Mouse (Mus musculus): ENCODE measurements around the gene Slc24a2. TPM values are rescaled to one million over a fixed set of nuclear protein-coding genes. Genes with fewer than 3 reads are reported as not detected.

Slc24a2 gene
- polyA plus RNA-seq, 2 experiments, result 0.62 to 1.3 TPM

- H3K4me1 ChIP-seq (ENCODE audit: control insufficient read depth, insufficient read depth, low read length), result no peaks in the 10 kb centered on the region
- no peak overlapping the region for H3K9ac ChIP-seq (ENCODE audit: low read depth, low read length, severe bottlenecking)
- H3K27me3 ChIP-seq (ENCODE audit: control insufficient read depth, insufficient read depth, low read length), result no peaks in the 10 kb centered on the region
- H3K4me3 ChIP-seq (replicated peaks; ENCODE audit: low read length), result no peak overlapping the region
- no peak overlapping the region for H3K4me2 ChIP-seq (replicated peaks; ENCODE audit: low read depth, low read length, severe bottlenecking)
- no peak for DNase-seq (ENCODE audit: low spot score)
- 72% methylated on average over 7 of the region's 7 CpGs for WGBS
- no peak overlapping the region for H3K27ac ChIP-seq (replicated peaks; ENCODE audit: low read depth, low read length)
- H3K9me3 ChIP-seq (ENCODE audit: control insufficient read depth, low read length), result no peaks in the 10 kb centered on the region
- no peak for ATAC-seq (ENCODE audit: low FRiP score, low read depth)
- no peaks in the 10 kb centered on the region for H3K36me3 ChIP-seq (ENCODE audit: control insufficient read depth, insufficient read depth, low read length)
- no peak for TF ChIP-seq POLR2A (IDR thresholded peaks at IDR 0.05; ENCODE audit: borderline replicate concordance, extremely low read depth, insufficient read depth, insufficient read length)
Observed at GRCm38 (mm10) chr4:87013721-87014620, 216.3 kb downstream of the Slc24a2 start.

- H3K9me3 ChIP-seq (ENCODE audit: control insufficient read depth, low read length), result no peaks in the 10 kb centered on the region
- H3K27ac ChIP-seq (replicated peaks; ENCODE audit: low read depth, low read length), result no peak overlapping the region
- H3K4me3 ChIP-seq (replicated peaks; ENCODE audit: low read length), result no peak overlapping the region
- peaks cover 18% of the 10 kb centered on the region for H3K4me1 ChIP-seq (ENCODE audit: control insufficient read depth, insufficient read depth, low read length)
- TF ChIP-seq POLR2A (IDR thresholded peaks at IDR 0.05; ENCODE audit: borderline replicate concordance, extremely low read depth, insufficient read depth, insufficient read length), result no peak
- no peak for ATAC-seq (ENCODE audit: low FRiP score, low read depth)
- 49% methylated on average over 3 of the region's 3 CpGs for WGBS
- H3K9ac ChIP-seq (ENCODE audit: low read depth, low read length, severe bottlenecking), result no peak overlapping the region
- no peaks in the 10 kb centered on the region for H3K36me3 ChIP-seq (ENCODE audit: control insufficient read depth, insufficient read depth, low read length)
- no peak overlapping the region for H3K4me2 ChIP-seq (replicated peaks; ENCODE audit: low read depth, low read length, severe bottlenecking)
- DNase-seq (ENCODE audit: low spot score), result no peak
- no peaks in the 10 kb centered on the region for H3K27me3 ChIP-seq (ENCODE audit: control insufficient read depth, insufficient read depth, low read length)
Observed at GRCm38 (mm10) chr4:86992470-86992869, 237.8 kb downstream of the Slc24a2 start.

GRCm38 (mm10) chr4:86989301-86989700, 241.0 kb downstream of the Slc24a2 start:
- DNase-seq (ENCODE audit: low spot score) (peak; percentile 24), ATAC-seq (ENCODE audit: low FRiP score, low read depth) (no peak)
- TF ChIP-seq POLR2A (IDR thresholded peaks at IDR 0.05; ENCODE audit: borderline replicate concordance, extremely low read depth, insufficient read depth, insufficient read length), result no peak
- Histone ChIP-seq H3K36me3 (ENCODE audit: control insufficient read depth, insufficient read depth, low read length) (no peaks in the 10 kb centered on the region), H3K4me3 (replicated peaks; ENCODE audit: low read length) (no peak overlapping the region), H3K4me2 (replicated peaks; ENCODE audit: low read depth, low read length, severe bottlenecking) (peak overlapping the region; percentile 28; the same call in 1 of the 2 replicates), H3K9ac (ENCODE audit: low read depth, low read length, severe bottlenecking) (no peak overlapping the region), H3K9me3 (ENCODE audit: control insufficient read depth, low read length) (no peaks in the 10 kb centered on the region), H3K27me3 (ENCODE audit: control insufficient read depth, insufficient read depth, low read length) (no peaks in the 10 kb centered on the region), H3K27ac (replicated peaks; ENCODE audit: low read depth, low read length) (peak overlapping the region; percentile 56), H3K4me1 (ENCODE audit: control insufficient read depth, insufficient read depth, low read length) (peaks cover 18% of the 10 kb centered on the region)
- WGBS, result 37% methylated on average over 6 of the region's 6 CpGs

- TF ChIP-seq POLR2A (IDR thresholded peaks at IDR 0.05; ENCODE audit: borderline replicate concordance, extremely low read depth, insufficient read depth, insufficient read length), result no peak
- ATAC-seq (ENCODE audit: low FRiP score, low read depth), result no peak
- Histone ChIP-seq H3K4me2 (replicated peaks; ENCODE audit: low read depth, low read length, severe bottlenecking) (no peak overlapping the region), H3K36me3 (ENCODE audit: control insufficient read depth, insufficient read depth, low read length) (no peaks in the 10 kb centered on the region), H3K27ac (replicated peaks; ENCODE audit: low read depth, low read length) (no peak overlapping the region), H3K27me3 (ENCODE audit: control insufficient read depth, insufficient read depth, low read length) (no peaks in the 10 kb centered on the region), H3K4me3 (replicated peaks; ENCODE audit: low read length) (no peak overlapping the region), H3K4me1 (ENCODE audit: control insufficient read depth, insufficient read depth, low read length) (peaks cover 18% of the 10 kb centered on the region), H3K9ac (ENCODE audit: low read depth, low read length, severe bottlenecking) (no peak overlapping the region), H3K9me3 (ENCODE audit: control insufficient read depth, low read length) (no peaks in the 10 kb centered on the region)
- DNase-seq (ENCODE audit: low spot score), result no peak
- WGBS, result 76% methylated on average over 4 of the region's 4 CpGs
Observed at GRCm38 (mm10) chr4:86987846-86988245, 242.4 kb downstream of the Slc24a2 start.

- no peaks in the 10 kb centered on the region for H3K9me3 ChIP-seq (ENCODE audit: control insufficient read depth, low read length)
- H3K4me1 ChIP-seq (ENCODE audit: control insufficient read depth, insufficient read depth, low read length), result no peaks in the 10 kb centered on the region
- DNase-seq (ENCODE audit: low spot score), result no peak
- no peak overlapping the region for H3K4me3 ChIP-seq (replicated peaks; ENCODE audit: low read length)
- H3K36me3 ChIP-seq (ENCODE audit: control insufficient read depth, insufficient read depth, low read length), result no peaks in the 10 kb centered on the region
- H3K9ac ChIP-seq (ENCODE audit: low read depth, low read length, severe bottlenecking), result no peak overlapping the region
- H3K27ac ChIP-seq (replicated peaks; ENCODE audit: low read depth, low read length), result no peak overlapping the region
- TF ChIP-seq POLR2A (IDR thresholded peaks at IDR 0.05; ENCODE audit: borderline replicate concordance, extremely low read depth, insufficient read depth, insufficient read length), result no peak
- ATAC-seq (ENCODE audit: low FRiP score, low read depth), result no peak
- WGBS, result 81% methylated on average over 5 of the region's 5 CpGs
- no peaks in the 10 kb centered on the region for H3K27me3 ChIP-seq (ENCODE audit: control insufficient read depth, insufficient read depth, low read length)
- H3K4me2 ChIP-seq (replicated peaks; ENCODE audit: low read depth, low read length, severe bottlenecking), result no peak overlapping the region
Observed at GRCm38 (mm10) chr4:86977272-86977671, 253.0 kb downstream of the Slc24a2 start.

Data from limb, embryonic 14.5 days (tissue).